Mouse (Mus musculus): Measurements from ENCODE around the gene Hist1h2ak.

- no peak for TF ChIP-seq GATA1 (IDR thresholded peaks at IDR 0.05; ENCODE audit: low read length)
- TF ChIP-seq TAL1 (IDR thresholded peaks at IDR 0.05; ENCODE audit: low read length): no peak
These were observed 24.1 kb downstream of the Hist1h2ak start for GRCm38 (mm10) chr13:21729544-21729943.
